Mouse (Mus musculus): ENCODE data around the gene Sag. TPM values are rescaled to one million over a fixed set of nuclear protein-coding genes. Genes with fewer than 3 reads are reported as not detected.

Sag gene
- polyA plus RNA-seq, 1 experiment from 2014 or later: 2.5 TPM

- Histone ChIP-seq H3K9ac (no peak overlapping the region), H3K36me3 (peaks cover 16% of the 10 kb centered on the region), H3K9me3 (no peaks in the 10 kb centered on the region), H3K4me1 (replicated peaks) (peaks cover 11% of the 10 kb centered on the region), H3K4me2 (no peak overlapping the region), H3K27ac (no peak overlapping the region), H3K27me3 (no peaks in the 10 kb centered on the region), H3K4me3 (no peak overlapping the region)
- no peak for ATAC-seq (ENCODE audit: low FRiP score)
These were observed 79.1 kb downstream of the Sag start for GRCm38 (mm10) chr1:87882554-87882953.

DNA sequence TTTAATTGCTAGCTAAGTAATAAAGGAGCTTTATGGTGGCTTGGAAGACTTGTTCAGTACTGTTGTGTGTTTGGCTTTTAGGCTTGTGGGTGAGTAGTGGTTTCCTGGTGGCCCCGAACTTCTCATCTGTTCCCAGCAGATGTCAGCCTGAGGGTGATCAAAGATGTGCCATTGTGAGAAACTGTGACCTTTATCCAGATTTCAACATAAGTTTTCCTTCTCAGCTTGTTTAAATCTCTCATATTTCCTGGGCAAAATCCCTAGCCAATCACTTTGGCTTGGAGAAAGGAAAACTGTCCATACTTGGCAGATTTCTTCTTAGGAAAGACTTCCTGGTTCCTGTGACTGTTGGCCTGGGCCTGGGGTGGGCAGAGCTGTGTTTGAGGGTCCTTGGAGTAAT lies 87.5 kb downstream of the Sag start:
- 79% methylated on average over 1 of the region's 1 CpGs for WGBS
- Histone ChIP-seq H3K4me2 (no peak overlapping the region), H3K9me3 (no peaks in the 10 kb centered on the region), H3K9ac (no peak overlapping the region), H3K36me3 (no peaks in the 10 kb centered on the region), H3K27ac (no peak overlapping the region), H3K27me3 (no peaks in the 10 kb centered on the region), H3K4me3 (no peak overlapping the region), H3K4me1 (replicated peaks) (no peaks in the 10 kb centered on the region)
- ATAC-seq (ENCODE audit: low FRiP score): no peak

DNA sequence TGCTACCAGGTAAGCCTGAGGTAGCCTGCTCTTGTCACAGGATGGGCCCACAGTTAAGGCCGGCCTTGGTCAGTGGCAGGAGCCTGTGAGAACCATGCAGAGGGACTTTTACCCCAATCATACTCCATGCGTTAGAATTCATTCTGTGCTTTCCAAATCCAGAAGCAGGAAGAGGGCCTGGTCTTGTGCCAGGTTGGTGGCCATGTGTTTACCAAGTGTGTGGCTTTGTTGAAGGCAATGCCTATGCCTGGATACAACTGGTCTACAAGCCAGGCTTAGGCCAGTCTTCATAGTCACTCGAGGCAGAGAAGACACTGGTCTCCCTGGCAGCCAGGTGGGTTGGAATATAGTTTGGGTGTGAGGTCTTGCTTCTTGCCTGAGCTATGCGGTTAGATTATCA lies 88.2 kb downstream of the Sag start:
- H3K9ac ChIP-seq: no peak overlapping the region
- no peaks in the 10 kb centered on the region for H3K9me3 ChIP-seq
- no peaks in the 10 kb centered on the region for H3K4me1 ChIP-seq (replicated peaks)
- no peak overlapping the region for H3K4me3 ChIP-seq
- WGBS: 94% methylated on average over 4 of the region's 4 CpGs
- ATAC-seq (ENCODE audit: low FRiP score): no peak
- no peak overlapping the region for H3K27ac ChIP-seq
- H3K27me3 ChIP-seq: no peaks in the 10 kb centered on the region
- H3K4me2 ChIP-seq: no peak overlapping the region
- H3K36me3 ChIP-seq: no peaks in the 10 kb centered on the region

DNA sequence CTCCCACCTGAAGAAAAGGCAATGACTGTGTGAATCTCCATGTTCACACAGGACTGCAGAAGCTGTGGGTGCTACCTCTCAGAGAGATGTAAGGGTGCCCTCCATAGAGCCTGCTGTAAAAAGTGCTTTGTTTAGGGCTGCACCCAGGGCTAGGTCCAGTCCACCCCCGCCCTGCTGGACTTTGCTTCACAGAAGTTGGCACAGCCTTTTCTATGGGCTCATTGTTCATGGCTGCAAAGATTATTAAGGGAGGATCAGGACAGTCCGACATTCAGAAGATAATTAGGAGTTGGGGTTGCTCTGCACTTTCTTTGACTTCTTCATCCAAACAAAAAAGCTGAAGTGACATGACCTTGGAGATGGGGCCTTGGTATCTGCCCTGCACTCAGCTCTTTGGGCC lies 89.0 kb downstream of the Sag start:
- Histone ChIP-seq H3K27me3 (no peaks in the 10 kb centered on the region), H3K9ac (no peak overlapping the region), H3K27ac (no peak overlapping the region), H3K4me2 (no peak overlapping the region), H3K36me3 (no peaks in the 10 kb centered on the region), H3K9me3 (no peaks in the 10 kb centered on the region), H3K4me3 (no peak overlapping the region), H3K4me1 (replicated peaks) (no peaks in the 10 kb centered on the region)
- no peak for ATAC-seq (ENCODE audit: low FRiP score)
- WGBS: 62% methylated on average over 2 of the region's 2 CpGs

- 95% methylated on average over 4 of the region's 4 CpGs for WGBS
- no peak overlapping the region for H3K4me3 ChIP-seq
- no peak for ATAC-seq (ENCODE audit: low FRiP score)
- H3K36me3 ChIP-seq: no peaks in the 10 kb centered on the region
- H3K9me3 ChIP-seq: no peaks in the 10 kb centered on the region
- H3K9ac ChIP-seq: no peak overlapping the region
- H3K4me2 ChIP-seq: no peak overlapping the region
- H3K27ac ChIP-seq: no peak overlapping the region
- H3K4me1 ChIP-seq (replicated peaks): no peaks in the 10 kb centered on the region
- H3K27me3 ChIP-seq: no peaks in the 10 kb centered on the region
These were observed 89.9 kb downstream of the Sag start for GRCm38 (mm10) chr1:87893414-87893813.

Other genes starting within 250 kb of the Sag start
- 9.3 and 9.5 TPM in 2 replicates for gene Ngef, start 229.8 kb upstream of the Sag start, polyA plus RNA-seq (2015; fragmentation: Nextera tagmentation; extraction: Ambion mirVana)
- gene Inpp5d, start 183.4 kb upstream of the Sag start, polyA plus RNA-seq (2015; fragmentation: Nextera tagmentation; extraction: Ambion mirVana): 4.0 and 4.1 TPM in 2 replicates
- 64.3 and 65.1 TPM in 2 replicates for gene Atg16l1, start 47.8 kb upstream of the Sag start, polyA plus RNA-seq (2015; fragmentation: Nextera tagmentation; extraction: Ambion mirVana)
- 42.7 and 44.7 TPM in 2 replicates for gene Dgkd, start 49.6 kb downstream of the Sag start, polyA plus RNA-seq (2015; fragmentation: Nextera tagmentation; extraction: Ambion mirVana)
- gene Usp40, start 204.9 kb downstream of the Sag start, polyA plus RNA-seq (2015; fragmentation: Nextera tagmentation; extraction: Ambion mirVana): 26.5 and 26.6 TPM in 2 replicates

Measured in hindbrain, embryonic 13.5 days (tissue).